Mouse (Mus musculus) limb, embryonic 12.5 days (tissue): ENCODE measurements around the gene Ube2k. TPM values are rescaled to one million over a fixed set of nuclear protein-coding genes. Genes with fewer than 3 reads are reported as not detected.

Experiments
- ATAC-seq: fragments of 200-750 bp; cut with Nextera tagmentation; 2 replicates; pipeline ENCODE4 v1.8.0; 2017; ENCODE audit warnings: low read depth, moderate TSS enrichment; ENCODE audit not compliant: insufficient number of reproducible peaks, insufficient read depth, low FRiP score, low TSS enrichment
- H3K27ac ChIP-seq: fragments of 300-500 bp; sonication (generic); 2 replicates; pipeline ENCODE4 v1.5.1; 2016; ENCODE audit warnings: mild to moderate bottlenecking, moderate library complexity
- H3K27me3 ChIP-seq: fragments of 300-500 bp; sonication (generic); 2 replicates; pipeline ENCODE4 v1.6.1; 2016; ENCODE audit warnings: mild to moderate bottlenecking, moderate library complexity
- H3K36me3 ChIP-seq: fragments of 300-500 bp; sonication (generic); 2 replicates; pipeline ENCODE4 v1.6.1; 2016; ENCODE audit warnings: mild to moderate bottlenecking, moderate library complexity
- H3K4me1 ChIP-seq: fragments of 300-500 bp; sonication (generic); replicated peaks from 2 replicates; pipeline ENCODE4 v1.6.1; 2016
- H3K4me2 ChIP-seq: fragments of 300-500 bp; sonication (generic); 2 replicates; pipeline ENCODE4 v1.6.1; 2016; ENCODE audit warnings: mild to moderate bottlenecking, moderate library complexity
- H3K4me3 ChIP-seq: fragments of 300-500 bp; sonication (generic); replicated peaks from 2 replicates; pipeline ENCODE4 v1.5.1; 2016; ENCODE audit warnings: mild to moderate bottlenecking
- H3K9ac ChIP-seq: fragments of 300-500 bp; sonication (generic); replicated peaks from 2 replicates; pipeline ENCODE4 v1.6.1; 2016; ENCODE audit warnings: mild to moderate bottlenecking, moderate library complexity
- H3K9me3 ChIP-seq: fragments of 300-500 bp; sonication (generic); 2 replicates; pipeline ENCODE4 v1.6.1; 2016; ENCODE audit warnings: mild to moderate bottlenecking, moderate library complexity
- WGBS: fragments of 180-500 bp; shearing (Covaris S2); methylation state at CpG from one replicate; pipeline ENCODE4 v1.1.7; 2016; 5-methylcytosine and 5-hydroxymethylcytosine counted together
- polyA plus RNA-seq: library from polyadenylated mRNA; unstranded; fragments of >200 nt; fragmentation: Nextera tagmentation; extraction: Ambion mirVana; gene quantifications from 2 replicates; pipeline ENCODE4 v1.2.1, GENCODE M21; 2016

The Ube2k gene
- polyA plus RNA-seq, 1 experiment from 2014 or later = 217 TPM

GRCm38 (mm10) chr5:65578545-65578944 lies 41.5 kb downstream of the Ube2k start:
- ATAC-seq = no peak
- H3K36me3 ChIP-seq = peaks cover 50% of the 10 kb centered on the region
- no peak overlapping the region for H3K27ac ChIP-seq
- H3K27me3 ChIP-seq = no peaks in the 10 kb centered on the region
- H3K4me1 ChIP-seq = 0 out of 2 replicates have a peak, but pooled peaks cover 3% of the 10 kb centered on the region
- H3K4me2 ChIP-seq = no peak overlapping the region
- H3K9ac ChIP-seq = no peak overlapping the region
- H3K4me3 ChIP-seq = no peak overlapping the region
- no peaks in the 10 kb centered on the region for H3K9me3 ChIP-seq
- 77% methylated on average over 3 of the region's 3 CpGs for WGBS

DNA sequence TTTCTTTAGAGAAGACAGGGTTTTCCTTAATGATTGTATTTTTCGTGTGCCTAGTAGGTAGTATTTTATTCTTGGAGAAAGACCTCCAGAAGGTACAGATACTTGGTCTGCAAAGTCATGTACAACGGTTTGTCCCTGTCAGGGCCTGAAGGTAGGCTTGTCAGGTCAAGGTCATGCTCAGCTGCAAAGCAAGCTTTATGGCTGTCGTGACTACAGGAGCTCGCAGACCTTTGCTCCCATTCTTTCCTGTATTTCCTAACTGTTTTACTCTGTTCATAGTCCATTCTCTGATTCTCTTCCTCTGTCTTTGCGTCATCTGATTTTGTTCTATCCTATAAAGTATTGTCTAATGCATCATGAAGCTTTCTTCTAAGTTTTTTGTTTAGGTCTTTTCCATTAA lies 49.3 kb downstream of the Ube2k start:
- Histone ChIP-seq H3K27ac (no peak overlapping the region), H3K9ac (no peak overlapping the region), H3K4me3 (no peak overlapping the region), H3K27me3 (no peaks in the 10 kb centered on the region), H3K4me2 (no peak overlapping the region), H3K36me3 (peaks cover 59% of the 10 kb centered on the region), H3K9me3 (no peaks in the 10 kb centered on the region), H3K4me1 (no peaks in the 10 kb centered on the region)
- 89% methylated on average over 5 of the region's 5 CpGs for WGBS
- no peak for ATAC-seq

- Histone ChIP-seq H3K9ac (no peak overlapping the region), H3K27me3 (no peaks in the 10 kb centered on the region), H3K36me3 (peaks cover 59% of the 10 kb centered on the region), H3K4me3 (no peak overlapping the region), H3K27ac (no peak overlapping the region), H3K4me1 (no peaks in the 10 kb centered on the region), H3K4me2 (no peak overlapping the region), H3K9me3 (no peaks in the 10 kb centered on the region)
- 80% methylated on average over 1 of the region's 1 CpGs for WGBS
- ATAC-seq = no peak
These were observed 53.2 kb downstream of the Ube2k start for GRCm38 (mm10) chr5:65590199-65590598.

- Histone ChIP-seq H3K9me3 (no peaks in the 10 kb centered on the region), H3K27me3 (no peaks in the 10 kb centered on the region), H3K4me3 (no peak overlapping the region), H3K4me2 (no peak overlapping the region), H3K4me1 (no peaks in the 10 kb centered on the region), H3K36me3 (peaks cover 59% of the 10 kb centered on the region), H3K9ac (no peak overlapping the region), H3K27ac (no peak overlapping the region)
- no peak for ATAC-seq
- 84% methylated on average over 2 of the region's 2 CpGs for WGBS
These were observed 55.4 kb downstream of the Ube2k start for GRCm38 (mm10) chr5:65592421-65592820.

- 92% methylated on average over 7 of the region's 7 CpGs for WGBS
- no peak for ATAC-seq
- Histone ChIP-seq H3K4me3 (no peak overlapping the region), H3K27ac (no peak overlapping the region), H3K4me1 (no peaks in the 10 kb centered on the region), H3K36me3 (peaks cover 60% of the 10 kb centered on the region), H3K4me2 (no peak overlapping the region), H3K9me3 (no peaks in the 10 kb centered on the region), H3K27me3 (no peaks in the 10 kb centered on the region), H3K9ac (no peak overlapping the region)
These were observed 62.6 kb downstream of the Ube2k start for GRCm38 (mm10) chr5:65599681-65600080.

GRCm38 (mm10) chr5:65606820-65607219 lies 69.8 kb downstream of the Ube2k start:
- Histone ChIP-seq H3K27ac (no peak overlapping the region), H3K4me1 (no peaks in the 10 kb centered on the region), H3K9me3 (no peaks in the 10 kb centered on the region), H3K4me3 (no peak overlapping the region), H3K9ac (no peak overlapping the region), H3K4me2 (no peak overlapping the region), H3K36me3 (peaks cover 38% of the 10 kb centered on the region), H3K27me3 (no peaks in the 10 kb centered on the region)
- ATAC-seq = no peak
- WGBS = 93% methylated on average over 1 of the region's 1 CpGs

GRCm38 (mm10) chr5:65609769-65610168 lies 72.7 kb downstream of the Ube2k start:
- no peak for ATAC-seq
- 89% methylated on average over 5 of the region's 5 CpGs for WGBS
- Histone ChIP-seq H3K4me2 (no peak overlapping the region), H3K4me1 (no peaks in the 10 kb centered on the region), H3K36me3 (peaks cover 54% of the 10 kb centered on the region), H3K27me3 (no peaks in the 10 kb centered on the region), H3K27ac (no peak overlapping the region), H3K4me3 (no peak overlapping the region), H3K9ac (no peak overlapping the region), H3K9me3 (no peaks in the 10 kb centered on the region)

GRCm38 (mm10) chr5:65610541-65610940 lies 73.5 kb downstream of the Ube2k start:
- H3K4me2 ChIP-seq = no peak overlapping the region
- no peak overlapping the region for H3K4me3 ChIP-seq
- no peaks in the 10 kb centered on the region for H3K4me1 ChIP-seq
- 87% methylated on average over 4 of the region's 4 CpGs for WGBS
- H3K9me3 ChIP-seq = no peaks in the 10 kb centered on the region
- no peak overlapping the region for H3K9ac ChIP-seq
- H3K27me3 ChIP-seq = no peaks in the 10 kb centered on the region
- H3K36me3 ChIP-seq = peaks cover 58% of the 10 kb centered on the region
- H3K27ac ChIP-seq = no peak overlapping the region
- ATAC-seq = no peak

DNA sequence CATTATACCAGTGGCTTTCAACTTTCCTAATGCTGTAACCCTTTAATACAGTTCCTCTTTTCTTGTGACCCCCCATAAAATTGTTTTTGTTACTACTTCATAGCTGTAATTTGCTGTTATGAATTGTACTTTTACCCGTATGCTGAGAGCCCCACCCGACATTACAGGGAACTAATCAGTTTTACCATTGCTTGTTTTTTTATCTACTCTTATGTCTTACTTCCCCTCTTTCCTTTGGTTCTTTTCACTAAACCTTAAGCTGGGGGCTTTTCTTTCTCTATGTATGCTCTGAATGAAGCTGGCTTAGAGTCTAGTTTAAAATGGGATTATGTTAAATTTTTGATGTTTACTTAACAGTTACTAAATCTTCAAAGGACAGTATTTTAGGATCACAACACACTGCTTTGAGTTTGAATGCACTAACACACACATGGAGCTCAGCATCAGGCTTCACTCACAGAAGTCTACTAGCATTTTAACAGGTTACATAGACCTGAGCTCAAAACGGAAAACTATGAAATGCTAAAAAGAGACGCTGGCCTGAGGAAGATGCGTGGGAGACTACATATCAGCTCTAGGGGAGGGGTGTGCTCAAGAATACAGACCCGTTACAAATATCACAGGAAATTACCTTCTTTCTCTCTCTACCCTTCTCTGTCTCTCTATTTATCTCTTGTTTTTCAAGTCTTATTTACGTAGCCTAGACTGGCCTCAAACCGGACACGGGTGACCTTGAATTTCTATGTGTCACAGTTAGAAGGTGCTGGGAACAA lies 76.3 kb downstream of the Ube2k start:
- H3K9me3 ChIP-seq = no peaks in the 10 kb centered on the region
- no peak overlapping the region for H3K4me3 ChIP-seq
- WGBS = 90% methylated on average over 9 of the region's 9 CpGs
- no peaks in the 10 kb centered on the region for H3K27me3 ChIP-seq
- no peak for ATAC-seq
- no peak overlapping the region for H3K9ac ChIP-seq
- no peak overlapping the region for H3K27ac ChIP-seq
- H3K4me2 ChIP-seq = no peak overlapping the region
- H3K4me1 ChIP-seq = no peaks in the 10 kb centered on the region
- H3K36me3 ChIP-seq = peaks cover 74% of the 10 kb centered on the region

DNA sequence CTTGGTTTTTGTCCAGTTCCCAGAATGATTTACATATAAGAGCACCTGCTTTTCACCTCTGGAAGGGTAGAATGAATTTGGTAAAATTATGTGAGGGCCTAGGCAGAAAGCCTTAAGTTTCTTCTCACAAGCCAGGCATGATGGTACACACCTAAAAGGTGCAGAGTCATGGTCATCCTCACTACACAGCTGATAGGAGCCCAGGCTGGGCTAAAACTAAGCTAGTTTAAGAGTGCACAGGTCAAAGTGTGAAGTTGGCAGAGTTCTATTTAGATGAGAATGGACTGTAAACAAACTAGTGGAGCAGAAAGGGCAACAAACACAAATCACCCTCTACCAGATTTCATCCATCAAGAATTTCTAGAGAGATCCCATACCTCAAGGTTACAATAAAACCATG lies 87.3 kb downstream of the Ube2k start:
- no peaks in the 10 kb centered on the region for H3K9me3 ChIP-seq
- H3K9ac ChIP-seq = no peak overlapping the region
- H3K4me3 ChIP-seq = no peak overlapping the region
- no peak overlapping the region for H3K27ac ChIP-seq
- no peaks in the 10 kb centered on the region for H3K27me3 ChIP-seq
- H3K36me3 ChIP-seq = peaks cover 77% of the 10 kb centered on the region
- ATAC-seq = no peak
- H3K4me1 ChIP-seq = no peaks in the 10 kb centered on the region
- H3K4me2 ChIP-seq = no peak overlapping the region

- Histone ChIP-seq H3K4me2 (no peak overlapping the region), H3K27me3 (no peaks in the 10 kb centered on the region), H3K36me3 (peaks cover 78% of the 10 kb centered on the region), H3K9me3 (no peaks in the 10 kb centered on the region), H3K27ac (no peak overlapping the region), H3K4me3 (no peak overlapping the region), H3K4me1 (no peaks in the 10 kb centered on the region), H3K9ac (no peak overlapping the region)
- 90% methylated on average over 1 of the region's 1 CpGs for WGBS
- ATAC-seq = no peak
These were observed 101.9 kb downstream of the Ube2k start for GRCm38 (mm10) chr5:65638896-65639295.
